Mouse (Mus musculus): ENCODE results near the gene F12.
"Not testable (repeated sequence)": the region's sequence is repeated elsewhere in the genome, so short reads cannot be mapped to it uniquely, and the experiment has no call there.

DNA sequence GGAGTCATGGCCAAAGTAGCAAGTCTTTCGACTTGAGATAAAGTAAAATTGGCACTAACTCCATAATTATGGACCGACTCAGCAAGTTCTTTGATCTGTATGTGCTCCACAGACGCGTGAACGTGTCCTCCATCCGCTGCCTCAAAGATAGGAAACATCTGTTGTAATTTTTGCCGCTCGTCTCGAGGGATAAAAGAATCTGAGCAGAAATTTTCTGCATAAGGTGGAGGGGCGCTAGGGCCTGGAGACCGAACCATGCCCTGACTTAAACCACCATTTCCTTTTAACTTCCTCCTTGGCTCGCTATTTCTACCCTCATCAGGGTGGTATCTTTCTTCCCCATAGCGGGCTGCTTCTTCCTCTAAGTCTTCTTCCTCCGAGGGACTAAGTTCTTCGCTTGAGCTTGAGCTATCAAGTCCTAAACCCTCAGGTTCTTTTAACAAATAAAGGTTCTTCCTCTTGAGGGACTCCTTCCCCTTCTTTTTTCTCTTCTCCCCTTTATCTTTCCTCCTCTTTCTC lies 10.6 kb upstream of the F12 start:
- TF ChIP-seq TAL1, GATA1 (IDR thresholded peaks at IDR 0.05; ENCODE audit: low read length): not testable (repeated sequence)
